Mouse (Mus musculus): ENCODE results near the gene Suz12. TPM values are rescaled to one million over a fixed set of nuclear protein-coding genes. Genes with fewer than 3 reads are reported as not detected.
A peak's percentile ranks its signal among the peaks of the same experiment; 100 is the strongest.
"Not testable (repeated sequence)": the region's sequence is repeated elsewhere in the genome, so short reads cannot be mapped to it uniquely, and the experiment has no call there.

Gene Suz12
- polyA plus RNA-seq, 1 experiment from 2014 or later = 24.5 TPM

DNA sequence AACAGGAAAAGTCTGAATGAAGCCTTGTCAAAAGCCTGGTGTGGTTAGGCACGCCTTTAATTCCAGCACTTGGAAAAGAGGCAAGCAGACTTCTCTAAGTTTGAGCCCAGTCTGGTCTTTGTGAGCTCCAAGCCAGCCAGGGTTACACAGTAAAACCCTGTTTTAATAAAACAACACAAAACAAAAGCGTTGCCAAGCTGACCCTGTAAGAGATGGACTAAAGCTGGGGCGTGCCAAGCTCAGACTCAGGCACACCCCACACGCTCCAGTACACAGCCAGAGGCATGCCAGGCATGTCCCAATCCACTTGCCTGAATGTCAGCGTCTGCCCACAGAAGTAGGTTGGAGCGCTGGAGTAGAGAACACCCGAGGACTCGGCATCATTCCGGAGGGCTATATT lies 63.2 kb downstream of the Suz12 start:
- H3K4me3 ChIP-seq = no peak overlapping the region
- no peaks in the 10 kb centered on the region for H3K9me3 ChIP-seq
- H3K9ac ChIP-seq = no peak overlapping the region
- H3K27me3 ChIP-seq = no peaks in the 10 kb centered on the region
- no peak overlapping the region for H3K4me2 ChIP-seq (replicated peaks)
- peaks cover 73% of the 10 kb centered on the region for H3K36me3 ChIP-seq
- no peak for ATAC-seq (ENCODE audit: low FRiP score, low read depth)
- 0 out of 2 replicates have a peak, but pooled peaks cover under 1% of the 10 kb centered on the region for H3K4me1 ChIP-seq
- WGBS = 90% methylated on average over 9 of the region's 9 CpGs
- no peak overlapping the region for H3K27ac ChIP-seq

DNA sequence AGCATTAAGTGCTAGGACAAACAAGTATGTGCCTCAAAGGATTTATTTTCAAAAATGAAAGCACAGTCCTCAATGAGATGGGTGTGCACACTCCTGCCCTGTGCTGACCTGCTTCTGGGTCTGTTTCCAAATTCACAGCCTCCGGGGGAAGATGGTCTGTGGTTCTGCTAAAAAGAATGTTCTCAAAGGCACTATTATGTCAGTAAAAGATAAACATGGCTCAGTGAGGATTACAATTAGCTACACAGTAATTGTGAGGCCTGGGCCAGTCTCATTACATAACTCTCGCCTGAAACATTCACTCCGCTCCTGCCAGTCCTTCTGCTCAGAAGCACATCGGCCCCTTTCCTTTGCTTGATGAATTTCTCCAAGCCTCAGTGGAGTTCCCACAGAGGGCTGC lies 69.3 kb downstream of the Suz12 start:
- Histone ChIP-seq H3K9me3 (no peaks in the 10 kb centered on the region), H3K27me3 (no peaks in the 10 kb centered on the region), H3K4me2 (replicated peaks) (no peak overlapping the region), H3K36me3 (peaks cover 57% of the 10 kb centered on the region), H3K27ac (no peak overlapping the region), H3K4me1 (no peaks in the 10 kb centered on the region), H3K4me3 (no peak overlapping the region), H3K9ac (no peak overlapping the region)
- 82% methylated on average over 4 of the region's 4 CpGs for WGBS
- ATAC-seq (ENCODE audit: low FRiP score, low read depth) = no peak

DNA sequence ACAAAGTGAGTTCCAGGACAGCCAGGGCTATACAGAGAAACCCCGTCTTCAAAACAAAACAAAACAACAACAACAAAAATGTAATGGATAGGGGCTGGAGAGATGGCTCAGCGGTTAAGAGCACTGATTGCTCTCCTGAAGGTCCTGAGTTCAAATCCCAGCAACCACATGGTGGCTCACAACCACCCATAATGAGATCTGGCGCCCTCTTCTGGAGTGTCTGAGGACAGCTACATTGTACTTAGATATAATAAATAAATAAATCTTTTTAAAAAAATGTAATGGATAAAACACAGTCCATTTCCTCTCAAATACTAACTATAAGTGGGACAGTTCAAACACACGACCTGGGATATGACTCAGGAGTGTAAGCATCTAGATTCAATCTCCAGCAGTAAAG lies 73.5 kb downstream of the Suz12 start:
- H3K27ac ChIP-seq; H3K4me1 ChIP-seq; H3K4me3 ChIP-seq; H3K9me3 ChIP-seq; H3K4me2 ChIP-seq (replicated peaks); ATAC-seq (ENCODE audit: low FRiP score, low read depth); H3K9ac ChIP-seq; H3K27me3 ChIP-seq: not testable (repeated sequence)
- 91% methylated on average over 4 of the region's 4 CpGs for WGBS
- peaks cover 21% of the 10 kb centered on the region for H3K36me3 ChIP-seq

DNA sequence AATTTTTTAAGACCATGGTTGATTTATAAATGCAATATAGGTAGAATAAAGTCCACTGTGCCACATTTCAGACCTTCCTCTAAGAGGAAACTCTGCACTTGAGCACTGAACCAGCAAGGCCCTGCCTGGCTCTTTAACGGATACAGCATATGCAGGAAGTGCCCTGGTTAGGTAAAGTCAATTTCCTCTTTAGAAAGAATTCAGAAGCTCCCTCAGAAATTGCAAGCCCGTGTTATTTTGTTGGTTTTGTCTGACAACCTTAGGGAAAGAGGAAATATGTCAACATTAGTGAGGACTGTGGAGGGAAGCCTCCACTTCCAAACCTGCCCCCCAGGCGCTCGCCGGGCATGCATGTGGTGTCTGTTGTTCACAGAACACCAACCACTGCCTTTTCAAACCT lies 74.7 kb downstream of the Suz12 start:
- WGBS = 83% methylated on average over 5 of the region's 5 CpGs
- Histone ChIP-seq H3K4me3 (no peak overlapping the region), H3K4me2 (replicated peaks) (no peak overlapping the region), H3K9ac (no peak overlapping the region), H3K27me3 (no peaks in the 10 kb centered on the region), H3K36me3 (peaks cover 12% of the 10 kb centered on the region), H3K27ac (no peak overlapping the region), H3K4me1 (peaks cover 3% of the 10 kb centered on the region; the same call in 1 of the 2 replicates), H3K9me3 (no peaks in the 10 kb centered on the region)
- ATAC-seq (ENCODE audit: low FRiP score, low read depth) = no peak

DNA sequence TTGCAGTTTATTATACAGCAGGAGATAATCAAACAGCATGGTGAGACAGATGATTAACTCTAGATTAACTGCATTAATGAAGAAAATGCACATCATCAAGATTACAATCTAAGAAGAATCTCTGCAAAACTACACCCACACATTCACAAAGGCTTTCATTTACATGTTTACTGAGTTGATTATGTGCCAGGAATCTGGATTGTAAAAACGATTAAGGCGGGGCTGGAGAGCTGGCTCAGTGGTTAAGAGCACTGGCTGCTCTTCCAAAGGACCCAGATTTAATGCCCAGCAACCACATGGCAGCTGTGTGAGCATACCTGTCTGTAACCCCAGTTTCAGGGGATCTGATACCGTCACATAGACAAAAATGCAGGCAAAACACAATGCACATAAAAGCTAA lies 76.9 kb downstream of the Suz12 start:
- 74% methylated on average over 3 of the region's 3 CpGs for WGBS
- no peak for ATAC-seq (ENCODE audit: low FRiP score, low read depth)
- no peak overlapping the region for H3K9ac ChIP-seq
- no peak overlapping the region for H3K4me2 ChIP-seq (replicated peaks)
- H3K27ac ChIP-seq = no peak overlapping the region
- H3K4me1 ChIP-seq = peaks cover 3% of the 10 kb centered on the region; the same call in 1 of the 2 replicates
- no peak overlapping the region for H3K4me3 ChIP-seq
- H3K36me3 ChIP-seq = no peaks in the 10 kb centered on the region; the same call in 1 of the 2 replicates
- no peaks in the 10 kb centered on the region for H3K9me3 ChIP-seq
- no peaks in the 10 kb centered on the region for H3K27me3 ChIP-seq

DNA sequence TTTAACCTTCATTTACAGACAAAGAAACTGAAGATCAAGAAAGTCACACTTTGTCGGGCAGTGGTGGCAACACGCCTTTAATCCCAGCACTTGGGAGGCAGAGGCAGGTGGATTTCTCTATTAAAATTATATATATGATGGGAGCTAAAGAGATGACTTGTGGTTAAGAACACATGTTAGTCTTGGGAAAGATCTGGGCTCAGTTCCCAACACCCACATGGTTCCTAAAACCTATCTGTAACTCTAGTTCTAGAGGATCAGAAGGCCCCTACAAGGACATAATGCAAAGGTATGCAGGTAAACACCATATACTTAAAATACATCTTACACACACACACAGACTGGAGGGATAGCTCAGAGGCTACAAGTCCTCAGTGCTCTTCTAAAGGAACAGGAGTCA lies 78.1 kb downstream of the Suz12 start:
- Histone ChIP-seq H3K9me3 (no peaks in the 10 kb centered on the region), H3K4me3 (no peak overlapping the region), H3K4me2 (replicated peaks) (no peak overlapping the region), H3K9ac (no peak overlapping the region), H3K27ac (no peak overlapping the region), H3K36me3 (no peaks in the 10 kb centered on the region; the same call in 1 of the 2 replicates), H3K4me1 (peaks cover 3% of the 10 kb centered on the region; the same call in 1 of the 2 replicates), H3K27me3 (no peaks in the 10 kb centered on the region)
- WGBS = 85% methylated on average over 2 of the region's 2 CpGs
- no peak for ATAC-seq (ENCODE audit: low FRiP score, low read depth)

DNA sequence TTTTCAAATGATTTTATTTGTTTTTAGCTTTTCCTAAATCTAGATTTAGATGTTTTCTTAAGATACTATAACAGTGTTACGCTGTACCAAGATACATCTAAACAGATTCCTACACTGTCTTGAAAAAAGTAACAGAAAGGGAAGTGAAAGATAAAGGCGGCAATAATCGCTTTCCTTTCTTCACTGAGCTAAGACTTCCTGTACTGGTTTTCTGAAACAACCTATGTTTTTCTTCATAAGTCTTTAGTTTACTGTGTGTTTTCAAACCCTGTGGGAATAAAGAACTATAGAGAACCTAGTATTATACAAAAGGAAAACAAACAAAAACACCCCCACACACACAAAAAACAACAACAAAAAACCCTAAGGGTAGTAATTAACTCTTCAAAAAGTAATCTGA lies 79.5 kb downstream of the Suz12 start:
- Histone ChIP-seq H3K4me2 (replicated peaks) (no peak overlapping the region), H3K27me3 (no peaks in the 10 kb centered on the region), H3K36me3 (no peaks in the 10 kb centered on the region; the same call in 1 of the 2 replicates), H3K4me1 (peaks cover 3% of the 10 kb centered on the region; the same call in 1 of the 2 replicates), H3K27ac (no peak overlapping the region), H3K9me3 (no peaks in the 10 kb centered on the region), H3K9ac (no peak overlapping the region), H3K4me3 (no peak overlapping the region)
- no peak for ATAC-seq (ENCODE audit: low FRiP score, low read depth)
- 93% methylated on average over 3 of the region's 3 CpGs for WGBS

DNA sequence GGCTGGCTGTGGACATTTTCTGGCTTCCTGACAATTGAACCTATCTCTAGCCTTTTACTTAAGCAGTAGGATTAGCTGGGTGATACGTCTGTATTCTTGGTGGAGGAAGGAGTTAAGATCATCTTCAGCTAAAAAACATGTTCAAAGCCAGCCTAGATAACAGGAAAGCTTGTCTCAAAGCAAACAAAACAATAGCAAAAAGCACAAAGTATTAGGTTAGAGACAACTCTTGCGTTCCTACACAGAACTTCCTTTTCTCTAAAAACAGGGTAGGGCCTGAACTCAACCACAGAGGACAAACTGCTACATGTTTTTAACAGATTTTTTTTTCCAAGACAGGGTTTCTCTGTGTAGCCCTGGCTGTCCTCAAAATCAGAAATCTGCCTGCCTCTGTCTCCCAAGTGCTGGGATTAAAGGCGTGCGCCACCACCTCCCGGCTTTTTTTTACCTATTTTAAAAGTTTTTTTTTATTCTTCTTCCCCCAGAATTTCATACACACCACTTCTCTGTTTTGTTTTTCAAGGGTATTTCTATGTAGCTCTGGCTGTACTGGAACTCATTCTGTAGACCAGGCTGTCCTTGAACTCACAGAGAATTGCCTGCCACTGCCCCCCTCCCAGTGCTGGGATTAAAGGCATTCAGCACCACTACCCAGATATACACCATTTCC lies 82.8 kb downstream of the Suz12 start:
- Histone ChIP-seq H3K27me3 (no peaks in the 10 kb centered on the region), H3K4me1 (peaks cover 11% of the 10 kb centered on the region), H3K9me3 (no peaks in the 10 kb centered on the region), H3K36me3 (no peaks in the 10 kb centered on the region; the same call in 1 of the 2 replicates), H3K27ac (no peak overlapping the region), H3K4me3 (no peak overlapping the region), H3K4me2 (replicated peaks) (no peak overlapping the region), H3K9ac (no peak overlapping the region)
- 96% methylated on average over 5 of the region's 5 CpGs for WGBS
- ATAC-seq (ENCODE audit: low FRiP score, low read depth) = no peak

DNA sequence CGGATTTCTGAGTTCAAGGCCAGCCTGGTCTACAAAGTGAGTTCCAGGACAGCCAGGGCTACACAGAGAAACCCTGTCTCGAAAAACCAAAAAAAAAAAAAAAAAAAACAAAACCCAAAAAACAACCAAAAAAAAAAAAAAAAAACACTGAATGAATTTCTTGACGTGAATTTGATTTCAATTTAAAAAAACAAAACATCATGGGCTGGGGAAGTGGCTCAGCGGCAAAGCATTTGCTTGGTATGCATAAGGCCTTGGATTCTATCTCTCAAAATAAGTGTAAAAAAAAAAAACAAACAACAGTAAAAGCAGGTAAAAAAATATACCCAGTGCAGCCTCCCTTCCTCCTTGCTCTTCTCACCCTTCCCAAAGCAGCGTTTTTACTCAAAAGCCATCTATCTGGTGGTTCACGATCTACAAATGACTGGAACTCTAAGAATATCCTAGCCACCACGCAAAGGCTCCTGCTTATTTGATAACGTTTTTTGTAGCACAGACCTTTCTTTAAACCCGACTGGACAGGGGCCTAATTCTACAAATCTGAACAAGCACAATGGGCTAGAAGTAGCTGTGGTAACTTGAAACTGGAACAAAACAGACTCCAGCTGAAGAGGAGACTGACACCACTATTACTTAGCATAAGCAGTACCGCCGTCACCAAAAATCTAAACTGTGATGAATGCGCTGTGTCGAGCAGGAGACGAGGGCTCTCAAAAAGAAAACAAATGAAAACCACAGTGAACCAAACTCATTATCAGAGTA lies 85.1 kb downstream of the Suz12 start:
- Histone ChIP-seq H3K27ac (no peak overlapping the region), H3K4me1 (peaks cover 19% of the 10 kb centered on the region), H3K9ac (no peak overlapping the region), H3K27me3 (no peaks in the 10 kb centered on the region), H3K9me3 (no peaks in the 10 kb centered on the region), H3K36me3 (no peaks in the 10 kb centered on the region; the same call in 1 of the 2 replicates), H3K4me3 (no peak overlapping the region), H3K4me2 (replicated peaks) (no peak overlapping the region)
- 83% methylated on average over 14 of the region's 14 CpGs for WGBS
- no peak for ATAC-seq (ENCODE audit: low FRiP score, low read depth)

DNA sequence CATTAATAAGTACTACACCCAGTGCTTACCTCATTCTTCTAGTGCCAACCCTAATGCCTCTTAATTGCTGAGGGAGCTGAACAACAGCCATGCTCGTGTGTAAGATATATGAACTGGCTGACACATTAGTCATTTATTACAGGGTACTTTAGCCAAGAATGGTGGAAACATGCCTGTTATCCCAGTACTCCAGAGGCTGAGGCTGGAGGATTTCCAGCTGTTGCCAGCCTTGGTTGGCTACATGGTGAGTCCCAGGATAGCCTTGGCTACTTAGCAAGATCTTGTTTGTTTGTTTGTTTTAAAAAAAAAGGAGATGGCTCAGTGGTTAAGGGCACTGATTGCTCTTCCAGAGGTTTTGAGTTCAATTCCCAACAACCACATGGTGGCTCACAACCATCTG lies 85.9 kb downstream of the Suz12 start:
- Histone ChIP-seq H3K4me3 (no peak overlapping the region), H3K27ac (no peak overlapping the region), H3K36me3 (no peaks in the 10 kb centered on the region; the same call in 1 of the 2 replicates), H3K4me2 (replicated peaks) (no peak overlapping the region), H3K9ac (no peak overlapping the region), H3K4me1 (peaks cover 19% of the 10 kb centered on the region), H3K27me3 (no peaks in the 10 kb centered on the region), H3K9me3 (no peaks in the 10 kb centered on the region)
- 23% methylated on average over 1 of the region's 1 CpGs for WGBS
- no peak for ATAC-seq (ENCODE audit: low FRiP score, low read depth)

DNA sequence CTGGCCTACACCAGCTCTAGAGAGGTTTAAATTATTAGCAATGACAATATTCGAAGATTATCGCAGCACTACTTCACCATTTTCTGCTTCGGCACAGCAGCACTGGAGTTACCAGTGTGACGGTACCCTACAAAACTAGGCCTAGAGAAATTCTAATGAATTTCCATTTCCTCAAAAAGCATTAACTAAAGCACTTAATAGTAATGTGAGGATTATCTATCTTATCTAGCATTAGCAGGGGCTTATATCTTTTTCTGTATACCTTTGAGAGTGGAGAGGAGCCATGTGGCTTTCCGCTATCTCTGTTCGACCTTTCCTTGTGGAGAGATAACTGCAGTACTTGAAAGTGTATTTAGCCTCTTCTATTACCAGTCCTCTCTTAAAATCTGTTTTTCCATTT lies 86.8 kb downstream of the Suz12 start:
- Histone ChIP-seq H3K4me1 (peaks cover 19% of the 10 kb centered on the region), H3K27ac (no peak overlapping the region), H3K9me3 (no peaks in the 10 kb centered on the region), H3K36me3 (no peaks in the 10 kb centered on the region; the same call in 1 of the 2 replicates), H3K9ac (peak overlapping the region; percentile 98), H3K27me3 (no peaks in the 10 kb centered on the region), H3K4me3 (peak overlapping the region; percentile 93), H3K4me2 (replicated peaks) (peak overlapping the region; percentile 73)
- WGBS = 72% methylated on average over 6 of the region's 6 CpGs
- no peak for ATAC-seq (ENCODE audit: low FRiP score, low read depth)

GRCm38 (mm10) chr11:80080381-80080825 lies 87.5 kb downstream of the Suz12 start:
- H3K9ac ChIP-seq = peak overlapping the region; percentile 98
- H3K36me3 ChIP-seq = no peaks in the 10 kb centered on the region; the same call in 1 of the 2 replicates
- H3K4me2 ChIP-seq (replicated peaks) = peak overlapping the region; percentile 73
- H3K9me3 ChIP-seq = no peaks in the 10 kb centered on the region
- peaks cover 19% of the 10 kb centered on the region for H3K4me1 ChIP-seq
- H3K4me3 ChIP-seq = peak overlapping the region; percentile 93
- peak overlapping the region; percentile 96 for H3K27ac ChIP-seq
- WGBS = under 1% methylated on average over 32 of the region's 32 CpGs
- ATAC-seq (ENCODE audit: low FRiP score, low read depth) = no peak; the same call in none of the 2 replicates
- H3K27me3 ChIP-seq = no peaks in the 10 kb centered on the region

All from limb, embryonic 13.5 days (tissue).